Mouse (Mus musculus) embryonic facial prominence, embryonic 13.5 days (tissue): ENCODE measurements around the gene Hist1h2ae. TPM values are rescaled to one million over a fixed set of nuclear protein-coding genes. Genes with fewer than 3 reads are reported as not detected.
"Not testable (repeated sequence)": the region's sequence is repeated elsewhere in the genome, so short reads cannot be mapped to it uniquely, and the experiment has no call there.

ENCODE experiments used
- ATAC-seq: fragments of 200-750 bp; cut with Nextera tagmentation; 2 replicates; pipeline ENCODE4 v1.8.0; 2017; ENCODE audit warnings: low read depth; ENCODE audit not compliant: insufficient number of reproducible peaks, insufficient read depth, low FRiP score, low TSS enrichment
- H3K27ac ChIP-seq: fragments of 300-500 bp; sonication (generic); 2 replicates; pipeline ENCODE4 v1.5.1; 2015; ENCODE audit warnings: moderate library complexity, mild to moderate bottlenecking, inconsistent platforms
- H3K27me3 ChIP-seq: fragments of 300-500 bp; sonication (generic); 2 replicates; pipeline ENCODE4 v1.6.1; 2015; ENCODE audit warnings: mild to moderate bottlenecking, inconsistent platforms
- H3K36me3 ChIP-seq: fragments of 300-500 bp; sonication (generic); 2 replicates; pipeline ENCODE4 v1.6.1; 2015; ENCODE audit warnings: mild to moderate bottlenecking, inconsistent platforms
- H3K4me1 ChIP-seq: fragments of 300-500 bp; sonication (generic); 2 replicates; pipeline ENCODE4 v1.6.1; 2015; ENCODE audit warnings: inconsistent platforms
- H3K4me2 ChIP-seq: fragments of 300-500 bp; sonication (generic); 2 replicates; pipeline ENCODE4 v1.6.1; 2015; ENCODE audit warnings: moderate library complexity, mild to moderate bottlenecking, inconsistent platforms
- H3K4me3 ChIP-seq: fragments of 300-500 bp; sonication (generic); 2 replicates; pipeline ENCODE4 v1.5.1; 2015; ENCODE audit warnings: mild to moderate bottlenecking, inconsistent platforms
- H3K9ac ChIP-seq: fragments of 300-500 bp; sonication (generic); 2 replicates; pipeline ENCODE4 v1.6.1; 2015; ENCODE audit warnings: mild to moderate bottlenecking, inconsistent platforms
- H3K9me3 ChIP-seq: fragments of 300-500 bp; sonication (generic); 2 replicates; pipeline ENCODE4 v1.6.1; 2016; ENCODE audit warnings: inconsistent platforms
- WGBS: fragments of 180-500 bp; shearing (Covaris S2); methylation state at CpG from one replicate; pipeline ENCODE4 v1.1.7; 2015; ENCODE audit warnings: mixed read lengths; 5-methylcytosine and 5-hydroxymethylcytosine counted together
- polyA plus RNA-seq: library from polyadenylated mRNA; unstranded; fragments of >200 nt; fragmentation: Nextera tagmentation; extraction: Ambion mirVana; gene quantifications from 2 replicates; pipeline ENCODE4 v1.2.1, GENCODE M21; 2015

The Hist1h2ae gene
- polyA plus RNA-seq, 1 experiment from 2014 or later = 108 TPM

DNA sequence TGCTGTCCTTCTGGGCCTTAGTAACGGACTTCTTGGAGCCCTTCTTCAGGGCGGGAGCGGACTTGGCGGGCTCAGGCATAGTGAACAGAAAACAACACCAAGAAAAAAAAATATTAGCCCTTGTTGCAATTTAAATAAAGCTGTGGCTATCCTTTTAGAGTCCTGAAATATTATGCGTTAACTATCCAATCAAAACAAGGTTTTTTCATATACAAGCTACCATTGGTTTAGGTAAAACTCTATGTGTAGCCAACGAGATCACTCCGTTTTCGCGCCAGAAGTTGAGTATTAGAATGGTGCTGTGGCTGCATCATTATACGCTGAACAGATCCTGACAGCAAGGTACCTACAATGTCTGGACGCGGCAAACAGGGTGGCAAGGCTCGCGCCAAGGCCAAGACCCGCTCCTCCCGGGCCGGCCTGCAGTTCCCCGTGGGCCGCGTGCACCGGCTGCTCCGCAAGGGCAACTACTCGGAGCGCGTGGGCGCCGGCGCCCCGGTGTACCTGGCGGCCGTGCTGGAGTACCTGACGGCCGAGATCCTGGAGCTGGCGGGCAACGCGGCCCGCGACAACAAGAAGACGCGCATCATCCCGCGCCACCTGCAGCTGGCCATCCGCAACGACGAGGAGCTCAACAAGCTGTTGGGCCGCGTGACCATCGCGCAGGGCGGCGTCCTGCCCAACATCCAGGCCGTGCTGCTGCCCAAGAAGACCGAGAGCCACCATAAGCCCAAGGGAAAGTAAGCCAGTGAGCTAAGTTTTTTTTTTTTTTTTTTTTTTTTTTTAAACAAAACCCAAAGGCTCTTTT, 37.3 kb downstream of the Hist1h2ae start, which contains the start of gene Hist1h2af:
Hist1h2af (plus strand) TSS at position 347 of the 808 bp plus-strand sequence.
- H3K4me1 ChIP-seq = peaks cover 36% of the 10 kb centered on the region
- H3K4me2 ChIP-seq = peak within 1 kb of the TSS; percentile 66
- H3K4me3 ChIP-seq = peak within 1 kb of the TSS; percentile 54
- H3K9me3 ChIP-seq, H3K36me3 ChIP-seq, H3K27me3 ChIP-seq: not testable (repeated sequence)
- peak within 1 kb of the TSS; percentile 84 for H3K9ac ChIP-seq
- peak within 1 kb of the TSS; percentile 97 for H3K27ac ChIP-seq
- ATAC-seq = peak; percentile 43
- WGBS = under 1% methylated on average over 28 of the region's 53 CpGs

- no peaks in the 10 kb centered on the region for H3K27me3 ChIP-seq
- H3K36me3 ChIP-seq = no peaks in the 10 kb centered on the region
- H3K4me1 ChIP-seq = peaks cover 37% of the 10 kb centered on the region
- peak overlapping the region; percentile 84 for H3K9ac ChIP-seq
- no peaks in the 10 kb centered on the region for H3K9me3 ChIP-seq
- no peak for ATAC-seq
- H3K4me2 ChIP-seq = peak overlapping the region; percentile 66
- WGBS = 19% methylated on average over 9 of the region's 9 CpGs
- H3K4me3 ChIP-seq = peak overlapping the region; percentile 54
- peak overlapping the region; percentile 97 for H3K27ac ChIP-seq
Measured at GRCm38 (mm10) chr13:23532262-23533075, 38.6 kb downstream of the Hist1h2ae start.

- ATAC-seq = peak; percentile 82
- Histone ChIP-seq H3K4me2 (peak within 1 kb of the TSS; percentile 66), H3K9me3 (no peaks in the 10 kb centered on the region), H3K9ac (peak within 1 kb of the TSS; percentile 84), H3K27me3 (no peaks in the 10 kb centered on the region), H3K4me1 (peaks cover 25% of the 10 kb centered on the region), H3K4me3 (peak within 1 kb of the TSS; percentile 54), H3K27ac (peak within 1 kb of the TSS; percentile 97), H3K36me3 (no peaks in the 10 kb centered on the region)
- under 1% methylated on average over 60 of the region's 70 CpGs for WGBS
Measured at GRCm38 (mm10) chr13:23530901-23531875, 39.8 kb downstream of the Hist1h2ae start, which contains the start of gene Hist1h4h. Hist1h4h (plus strand) TSS chr13:23531050.

GRCm38 (mm10) chr13:23530181-23530900, 40.7 kb downstream of the Hist1h2ae start:
- Histone ChIP-seq H3K4me1 (peaks cover 24% of the 10 kb centered on the region), H3K9ac (peak overlapping the region; percentile 84), H3K27ac (peak overlapping the region; percentile 97), H3K27me3 (no peaks in the 10 kb centered on the region), H3K9me3 (no peaks in the 10 kb centered on the region), H3K4me3 (peak overlapping the region; percentile 54), H3K4me2 (peak overlapping the region; percentile 66), H3K36me3 (no peaks in the 10 kb centered on the region)
- no peak for ATAC-seq
- WGBS = under 1% methylated on average over 20 of the region's 20 CpGs

DNA sequence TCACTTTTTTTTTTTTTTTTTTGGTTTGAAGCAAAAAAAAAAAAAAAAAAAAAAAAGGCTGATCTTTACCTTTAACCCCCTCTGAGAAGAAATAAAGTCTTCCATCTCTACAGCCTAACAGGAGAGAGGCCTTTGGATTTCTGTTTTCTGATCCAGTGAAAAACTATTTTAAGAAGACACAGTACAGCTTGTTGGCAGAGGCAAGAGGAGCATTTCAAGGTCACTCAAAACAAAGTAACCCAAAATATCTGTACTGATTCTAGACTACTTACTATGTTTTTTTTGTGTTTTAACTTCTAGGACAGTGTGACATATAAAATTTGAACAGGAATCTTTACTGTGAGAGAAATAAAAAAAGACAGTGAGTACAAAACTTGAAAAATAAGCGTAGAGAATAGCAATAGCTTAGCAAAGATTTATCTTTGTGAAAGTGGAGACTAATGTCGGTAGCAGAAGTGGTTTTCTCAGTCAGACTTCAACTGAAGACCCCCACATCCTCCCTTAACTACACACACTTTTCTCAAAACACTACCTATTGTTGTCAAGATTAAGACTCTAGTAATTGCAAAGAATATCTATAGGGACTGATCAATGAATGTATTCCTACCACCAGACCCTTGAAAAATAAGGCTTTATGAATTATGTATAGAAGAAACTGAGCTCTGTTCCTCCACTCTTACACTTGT, 41.4 kb downstream of the Hist1h2ae start:
- H3K4me3 ChIP-seq = peak overlapping the region; percentile 54
- no peak for ATAC-seq
- no peaks in the 10 kb centered on the region for H3K27me3 ChIP-seq
- peak overlapping the region; percentile 84 for H3K9ac ChIP-seq
- H3K27ac ChIP-seq = peak overlapping the region; percentile 97
- 27% methylated on average over 2 of the region's 2 CpGs for WGBS
- H3K9me3 ChIP-seq = no peaks in the 10 kb centered on the region
- H3K4me1 ChIP-seq = peaks cover 25% of the 10 kb centered on the region
- H3K4me2 ChIP-seq = peak overlapping the region; percentile 66
- H3K36me3 ChIP-seq = no peaks in the 10 kb centered on the region

- Histone ChIP-seq H3K4me3 (no peak overlapping the region), H3K36me3 (no peaks in the 10 kb centered on the region)
Measured at GRCm38 (mm10) chr13:23529005-23529404, 42.0 kb downstream of the Hist1h2ae start.

DNA sequence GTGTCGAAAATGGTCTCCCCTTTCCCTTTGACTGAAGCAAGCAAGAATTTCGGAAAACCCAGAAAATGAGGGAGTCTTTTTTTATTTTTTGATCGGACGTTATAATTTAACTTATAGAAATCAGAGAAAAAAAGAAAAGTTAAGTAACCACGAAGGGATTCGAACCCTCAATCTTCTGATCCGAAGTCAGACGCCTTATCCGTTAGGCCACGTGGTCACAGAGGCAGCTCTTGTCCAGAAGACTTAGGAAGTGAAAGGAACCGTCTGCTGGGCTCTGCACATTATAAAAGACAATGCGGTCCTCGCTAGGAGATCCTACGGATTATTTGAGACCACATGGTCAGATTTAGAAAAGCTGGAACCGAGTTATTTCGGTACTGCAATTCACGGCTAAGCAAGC, 44.7 kb downstream of the Hist1h2ae start:
- peak overlapping the region; percentile 60 for H3K4me2 ChIP-seq
- under 1% methylated on average over 17 of the region's 17 CpGs for WGBS
- ATAC-seq = no peak
- H3K27me3 ChIP-seq = no peaks in the 10 kb centered on the region
- peaks cover 9% of the 10 kb centered on the region for H3K4me1 ChIP-seq
- H3K9ac ChIP-seq = peak overlapping the region; percentile 71
- H3K27ac ChIP-seq = peak overlapping the region; percentile 79
- no peaks in the 10 kb centered on the region for H3K36me3 ChIP-seq
- H3K4me3 ChIP-seq = peak overlapping the region; percentile 48
- no peaks in the 10 kb centered on the region for H3K9me3 ChIP-seq

More at GRCm38 (mm10) chr13:23529005-23529404, 42.0 kb downstream of the Hist1h2ae start:
- H3K4me1 ChIP-seq = peaks cover 21% of the 10 kb centered on the region
- no peak for ATAC-seq
- 80% methylated on average over 5 of the region's 5 CpGs for WGBS
- no peak overlapping the region for H3K27ac ChIP-seq
- H3K9me3 ChIP-seq = no peaks in the 10 kb centered on the region
- peak overlapping the region; percentile 66; the same call in 1 of the 2 replicates for H3K4me2 ChIP-seq
- no peak overlapping the region for H3K9ac ChIP-seq
- no peaks in the 10 kb centered on the region for H3K27me3 ChIP-seq

GRCm38 (mm10) chr13:23525901-23526300, 45.1 kb downstream of the Hist1h2ae start:
- no peak overlapping the region for H3K27ac ChIP-seq
- no peak for ATAC-seq
- H3K4me3 ChIP-seq = peak overlapping the region; percentile 48
- WGBS = 2% methylated on average over 10 of the region's 10 CpGs
- no peaks in the 10 kb centered on the region for H3K27me3 ChIP-seq
- H3K4me1 ChIP-seq = peaks cover 9% of the 10 kb centered on the region
- peak overlapping the region; percentile 36; the same call in 1 of the 2 replicates for H3K9ac ChIP-seq
- H3K36me3 ChIP-seq = no peaks in the 10 kb centered on the region
- peak overlapping the region; percentile 60 for H3K4me2 ChIP-seq
- no peaks in the 10 kb centered on the region for H3K9me3 ChIP-seq

DNA sequence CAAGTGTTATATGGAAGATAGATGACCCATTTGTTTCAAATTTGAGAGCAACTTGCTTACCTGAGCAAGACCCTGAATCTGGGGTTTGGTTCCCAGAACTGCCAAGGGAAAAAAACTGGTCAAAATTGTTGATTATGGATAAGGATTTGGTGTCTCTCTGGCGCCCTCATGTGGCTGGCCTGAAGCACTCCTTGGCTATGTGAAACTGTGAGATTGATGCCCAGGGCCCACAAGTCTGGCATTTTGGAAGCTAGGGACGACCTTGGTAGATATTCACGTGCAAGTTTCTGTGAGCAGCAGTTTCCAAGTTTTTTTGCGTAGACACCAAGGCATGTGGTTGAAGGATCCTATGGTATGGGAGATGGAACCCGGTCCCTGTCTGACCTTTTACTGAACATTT, 46.4 kb downstream of the Hist1h2ae start:
- H3K4me2 ChIP-seq = peak overlapping the region; percentile 34
- H3K4me1 ChIP-seq = peaks cover 9% of the 10 kb centered on the region
- H3K36me3 ChIP-seq = no peaks in the 10 kb centered on the region
- WGBS = 6% methylated on average over 5 of the region's 5 CpGs
- no peaks in the 10 kb centered on the region for H3K27me3 ChIP-seq
- 0 out of 2 replicates have a peak overlapping the region, but pooled peaks have one; percentile 27 for H3K9ac ChIP-seq
- no peak overlapping the region for H3K27ac ChIP-seq
- H3K4me3 ChIP-seq = no peak overlapping the region
- no peaks in the 10 kb centered on the region for H3K9me3 ChIP-seq
- 0 out of 2 replicates have a peak, but pooled peaks have one; percentile 38 for ATAC-seq

DNA sequence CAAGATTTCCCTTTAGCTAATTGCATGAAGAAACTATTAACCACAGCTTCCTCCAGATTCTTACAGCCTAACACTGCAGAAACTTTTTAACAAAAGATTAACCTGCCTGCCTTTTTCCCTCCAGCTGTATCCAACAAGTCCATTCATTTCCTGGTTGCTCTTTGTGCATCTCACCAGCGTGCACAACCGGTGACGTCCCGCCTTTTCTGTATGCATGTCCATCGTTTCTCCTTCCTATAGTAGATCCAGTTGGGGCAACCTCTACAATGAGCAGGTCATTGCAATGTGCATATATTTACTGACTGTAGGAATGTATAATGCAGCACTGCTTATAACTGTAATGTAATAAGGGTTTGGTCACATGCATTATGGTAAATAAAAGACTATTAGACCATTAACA, 47.0 kb downstream of the Hist1h2ae start:
- no peak overlapping the region for H3K27ac ChIP-seq
- no peak overlapping the region for H3K9ac ChIP-seq
- peaks cover 7% of the 10 kb centered on the region for H3K4me1 ChIP-seq
- no peaks in the 10 kb centered on the region for H3K9me3 ChIP-seq
- H3K27me3 ChIP-seq = no peaks in the 10 kb centered on the region
- H3K4me2 ChIP-seq = no peak overlapping the region
- no peak for ATAC-seq
- H3K36me3 ChIP-seq = no peaks in the 10 kb centered on the region
- no peak overlapping the region for H3K4me3 ChIP-seq
- WGBS = 51% methylated on average over 5 of the region's 5 CpGs
